Mouse (Mus musculus): ENCODE measurements around the gene Abca17. TPM values are rescaled to one million over a fixed set of nuclear protein-coding genes. Genes with fewer than 3 reads are reported as not detected.

Gene Abca17
- not detected in 2 replicates for polyA plus RNA-seq (2015; fragmentation: Nextera tagmentation; extraction: Ambion mirVana)

- Histone ChIP-seq H3K27me3 (replicated peaks; ENCODE audit: control insufficient read depth, insufficient read depth, low read length) (peaks cover 11% of the 10 kb centered on the region; the same call in 1 of the 2 replicates), H3K9me3 (ENCODE audit: control insufficient read depth) (no peaks in the 10 kb centered on the region), H3K36me3 (ENCODE audit: control insufficient read depth, insufficient read depth) (no peaks in the 10 kb centered on the region), H3K4me2 (replicated peaks; ENCODE audit: low read depth) (peak within 1 kb of the TSS; percentile 80), H3K9ac (ENCODE audit: low read depth, low read length) (peak within 1 kb of the TSS; percentile 73), H3K4me3 (ENCODE audit: low read depth, low read length) (peak within 1 kb of the TSS; percentile 71), H3K4me1 (replicated peaks; ENCODE audit: control insufficient read depth, insufficient read depth, low read length) (peaks cover 4% of the 10 kb centered on the region; the same call in 1 of the 2 replicates), H3K27ac (ENCODE audit: low read depth, low read length) (peak within 1 kb of the TSS; percentile 47)
- peak; percentile 1; the same call in 1 of the 2 replicates for ATAC-seq
- TF ChIP-seq CTCF (IDR thresholded peaks at IDR 0.05; ENCODE audit: low read depth), result no peak
- WGBS, result 6% methylated on average over 42 of the region's 42 CpGs
Observed at GRCm38 (mm10) chr17:24350926-24351759, at the start of gene Abca17. Gene Abca17, minus strand, starts transcription at chr17:24351068.

GRCm38 (mm10) chr17:24394456-24394855 is 43.6 kb upstream of the Abca17 start:
- no peak overlapping the region for H3K9ac ChIP-seq (ENCODE audit: low read depth, low read length)
- H3K9me3 ChIP-seq (ENCODE audit: control insufficient read depth), result no peaks in the 10 kb centered on the region
- peaks cover 14% of the 10 kb centered on the region; the same call in 1 of the 2 replicates for H3K36me3 ChIP-seq (ENCODE audit: control insufficient read depth, insufficient read depth)
- no peak for ATAC-seq
- H3K4me3 ChIP-seq (ENCODE audit: low read depth, low read length), result no peak overlapping the region
- H3K4me1 ChIP-seq (replicated peaks; ENCODE audit: control insufficient read depth, insufficient read depth, low read length), result no peaks in the 10 kb centered on the region
- H3K4me2 ChIP-seq (replicated peaks; ENCODE audit: low read depth), result no peak overlapping the region
- H3K27ac ChIP-seq (ENCODE audit: low read depth, low read length), result no peak overlapping the region
- TF ChIP-seq CTCF (IDR thresholded peaks at IDR 0.05; ENCODE audit: low read depth), result no peak
- WGBS, result 87% methylated on average over 7 of the region's 7 CpGs
- no peaks in the 10 kb centered on the region for H3K27me3 ChIP-seq (replicated peaks; ENCODE audit: control insufficient read depth, insufficient read depth, low read length)

- Histone ChIP-seq H3K27ac (ENCODE audit: low read depth, low read length) (no peak overlapping the region), H3K27me3 (replicated peaks; ENCODE audit: control insufficient read depth, insufficient read depth, low read length) (no peaks in the 10 kb centered on the region), H3K9ac (ENCODE audit: low read depth, low read length) (no peak overlapping the region), H3K4me3 (ENCODE audit: low read depth, low read length) (no peak overlapping the region), H3K4me2 (replicated peaks; ENCODE audit: low read depth) (no peak overlapping the region), H3K4me1 (replicated peaks; ENCODE audit: control insufficient read depth, insufficient read depth, low read length) (no peaks in the 10 kb centered on the region), H3K36me3 (ENCODE audit: control insufficient read depth, insufficient read depth) (peaks cover 5% of the 10 kb centered on the region; the same call in 1 of the 2 replicates), H3K9me3 (ENCODE audit: control insufficient read depth) (no peaks in the 10 kb centered on the region)
- no peak for TF ChIP-seq CTCF (IDR thresholded peaks at IDR 0.05; ENCODE audit: low read depth)
- 19% methylated on average over 4 of the region's 4 CpGs for WGBS
- ATAC-seq, result peak; percentile 83
Observed at GRCm38 (mm10) chr17:24393527-24393926, 42.7 kb upstream of the Abca17 start.

GRCm38 (mm10) chr17:24391149-24391548 is 40.3 kb upstream of the Abca17 start:
- Histone ChIP-seq H3K9ac (ENCODE audit: low read depth, low read length) (no peak overlapping the region), H3K4me1 (replicated peaks; ENCODE audit: control insufficient read depth, insufficient read depth, low read length) (no peaks in the 10 kb centered on the region), H3K4me3 (ENCODE audit: low read depth, low read length) (no peak overlapping the region), H3K27ac (ENCODE audit: low read depth, low read length) (no peak overlapping the region), H3K9me3 (ENCODE audit: control insufficient read depth) (no peaks in the 10 kb centered on the region), H3K36me3 (ENCODE audit: control insufficient read depth, insufficient read depth) (peaks cover 14% of the 10 kb centered on the region), H3K4me2 (replicated peaks; ENCODE audit: low read depth) (no peak overlapping the region), H3K27me3 (replicated peaks; ENCODE audit: control insufficient read depth, insufficient read depth, low read length) (no peaks in the 10 kb centered on the region)
- ATAC-seq, result no peak
- 73% methylated on average over 8 of the region's 8 CpGs for WGBS
- TF ChIP-seq CTCF (IDR thresholded peaks at IDR 0.05; ENCODE audit: low read depth), result peak; percentile 64

- no peaks in the 10 kb centered on the region for H3K4me1 ChIP-seq (replicated peaks; ENCODE audit: control insufficient read depth, insufficient read depth, low read length)
- no peaks in the 10 kb centered on the region for H3K9me3 ChIP-seq (ENCODE audit: control insufficient read depth)
- H3K9ac ChIP-seq (ENCODE audit: low read depth, low read length), result no peak overlapping the region
- TF ChIP-seq CTCF (IDR thresholded peaks at IDR 0.05; ENCODE audit: low read depth), result peak; percentile 87
- H3K27ac ChIP-seq (ENCODE audit: low read depth, low read length), result no peak overlapping the region
- H3K36me3 ChIP-seq (ENCODE audit: control insufficient read depth, insufficient read depth), result peaks cover 21% of the 10 kb centered on the region
- no peaks in the 10 kb centered on the region for H3K27me3 ChIP-seq (replicated peaks; ENCODE audit: control insufficient read depth, insufficient read depth, low read length)
- 9% methylated on average over 2 of the region's 2 CpGs for WGBS
- ATAC-seq, result no peak
- no peak overlapping the region for H3K4me3 ChIP-seq (ENCODE audit: low read depth, low read length)
- H3K4me2 ChIP-seq (replicated peaks; ENCODE audit: low read depth), result no peak overlapping the region
Observed at GRCm38 (mm10) chr17:24389865-24390264, 39.0 kb upstream of the Abca17 start.

- Histone ChIP-seq H3K27ac (ENCODE audit: low read depth, low read length) (no peak overlapping the region), H3K4me1 (replicated peaks; ENCODE audit: control insufficient read depth, insufficient read depth, low read length) (no peaks in the 10 kb centered on the region), H3K9ac (ENCODE audit: low read depth, low read length) (no peak overlapping the region), H3K4me2 (replicated peaks; ENCODE audit: low read depth) (no peak overlapping the region), H3K27me3 (replicated peaks; ENCODE audit: control insufficient read depth, insufficient read depth, low read length) (no peaks in the 10 kb centered on the region), H3K9me3 (ENCODE audit: control insufficient read depth) (no peaks in the 10 kb centered on the region), H3K36me3 (ENCODE audit: control insufficient read depth, insufficient read depth) (peaks cover 28% of the 10 kb centered on the region), H3K4me3 (ENCODE audit: low read depth, low read length) (no peak overlapping the region)
- no peak for TF ChIP-seq CTCF (IDR thresholded peaks at IDR 0.05; ENCODE audit: low read depth)
- WGBS, result 81% methylated on average over 5 of the region's 5 CpGs
- no peak for ATAC-seq
Observed at GRCm38 (mm10) chr17:24388711-24389110, 37.8 kb upstream of the Abca17 start.
